Mouse (Mus musculus) erythroid progenitor cell, adult 5-6 weeks (primary cell): ENCODE data around the gene Hrnr. TPM values are rescaled to one million over a fixed set of nuclear protein-coding genes. Genes with fewer than 3 reads are reported as not detected.

Source experiments
- ATAC-seq: replicated peaks from 2 replicates; pipeline ENCODE4 v1.8.0; 2016; ENCODE audit warnings: moderate number of reproducible peaks, mild to moderate bottlenecking, moderate TSS enrichment, inconsistent platforms; ENCODE audit not compliant: poor library complexity, low FRiP score, severe bottlenecking
- total RNA-seq, 2 experiments: library from RNA; stranded (forward) in 1 of 2; stranded (reverse) in 1 of 2; fragments of 150-400 nt in 1 of 2; fragments of 186-747, 209-891 nt in 1 of 2; gene quantifications; 2 replicates each; pipeline versions ENCODE4 v1.2.3 to v1.2.4; 2015 to 2017; ENCODE audit warnings: low replicate concordance in 2 of 2

Hrnr gene
- total RNA-seq (2015; ENCODE audit: low replicate concordance) (not detected in 2 replicates), total RNA-seq (2017; ENCODE audit: low replicate concordance) (not detected in 2 replicates)

DNA sequence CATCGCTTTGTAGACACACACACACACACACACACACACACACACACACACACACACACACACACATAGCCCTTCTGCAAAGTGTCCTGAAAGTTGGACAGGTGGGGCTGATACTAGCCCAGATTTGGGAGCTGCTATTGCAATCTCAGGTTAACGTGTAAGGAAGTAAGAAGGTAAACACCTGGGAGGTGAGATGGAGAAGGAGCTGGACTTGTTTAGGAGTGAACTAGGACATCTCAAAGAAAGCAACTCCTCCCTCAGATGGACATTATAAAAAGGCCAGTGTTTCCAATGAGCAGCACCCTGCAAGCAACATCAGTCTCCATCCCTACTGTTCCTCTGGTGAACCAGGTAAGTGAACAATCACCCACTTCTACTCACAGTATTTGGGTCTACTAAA lies at the start of gene Hrnr:
Gene Hrnr, plus strand, starts transcription at position 301 of the 400 bp plus-strand sequence.
- no peak for ATAC-seq

DNA sequence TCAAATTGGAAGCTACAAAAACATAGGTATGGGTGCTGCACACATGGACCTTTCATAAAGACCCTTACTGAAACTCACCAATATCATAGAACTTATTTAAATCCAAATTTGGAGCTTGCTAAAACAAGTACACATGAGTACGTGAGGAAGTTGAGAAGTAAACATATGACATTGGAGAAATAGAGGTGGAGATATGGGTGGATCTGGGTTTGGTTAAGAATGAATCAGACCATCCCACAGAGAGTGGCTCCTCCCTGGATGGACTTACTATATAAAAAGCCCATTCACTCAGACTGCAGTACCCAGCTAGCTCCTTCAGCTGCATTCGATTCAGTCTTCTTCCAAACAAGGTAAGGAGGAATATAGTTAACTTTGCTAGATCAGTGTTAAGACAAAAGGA lies 46.3 kb upstream of the Hrnr start, which contains the start of gene Flg:
Gene Flg, plus strand, starts transcription at position 301 of the 400 bp plus-strand sequence.
- no peak for ATAC-seq

DNA sequence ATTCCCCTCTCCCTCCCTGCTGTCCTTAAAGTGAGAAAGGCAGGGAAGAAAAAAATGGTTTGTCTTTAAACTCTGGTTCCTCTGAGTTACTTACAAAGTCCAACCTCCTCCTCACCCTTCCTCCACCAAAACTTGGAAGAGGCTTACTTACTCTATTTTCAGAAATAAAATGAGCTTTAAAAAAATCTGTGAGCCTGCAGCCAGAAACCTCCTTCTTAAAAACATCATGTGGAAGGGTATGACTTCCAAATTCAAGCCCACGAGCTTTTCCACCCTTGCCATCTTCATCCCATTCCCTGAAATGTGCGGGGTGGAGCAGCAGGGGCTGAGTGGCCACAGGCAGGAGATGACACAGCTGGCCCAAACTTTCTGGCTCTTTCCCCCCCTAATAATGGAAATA lies 22.0 kb upstream of the Hrnr start:
- no peak for ATAC-seq

DNA sequence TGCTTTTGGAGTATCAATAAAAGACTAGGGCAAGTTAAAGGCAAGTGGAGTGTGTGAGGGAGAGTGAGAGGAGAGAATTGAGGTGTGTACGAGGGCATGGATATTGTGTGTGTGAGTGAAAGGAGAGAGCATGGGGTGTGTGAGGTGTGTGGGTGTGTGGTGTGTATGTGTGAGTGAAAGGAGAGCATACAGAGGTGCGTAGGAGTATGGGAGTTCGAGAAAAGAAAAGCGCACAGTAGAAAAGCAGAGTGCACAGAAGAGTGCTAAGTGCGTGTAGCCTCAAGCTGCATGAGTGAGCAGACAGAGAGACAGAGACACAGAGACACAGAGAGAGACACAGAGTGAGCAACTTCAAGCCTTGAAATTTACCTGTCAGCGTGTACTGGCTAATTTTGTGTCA lies 19.7 kb upstream of the Hrnr start:
- ATAC-seq = no peak

DNA sequence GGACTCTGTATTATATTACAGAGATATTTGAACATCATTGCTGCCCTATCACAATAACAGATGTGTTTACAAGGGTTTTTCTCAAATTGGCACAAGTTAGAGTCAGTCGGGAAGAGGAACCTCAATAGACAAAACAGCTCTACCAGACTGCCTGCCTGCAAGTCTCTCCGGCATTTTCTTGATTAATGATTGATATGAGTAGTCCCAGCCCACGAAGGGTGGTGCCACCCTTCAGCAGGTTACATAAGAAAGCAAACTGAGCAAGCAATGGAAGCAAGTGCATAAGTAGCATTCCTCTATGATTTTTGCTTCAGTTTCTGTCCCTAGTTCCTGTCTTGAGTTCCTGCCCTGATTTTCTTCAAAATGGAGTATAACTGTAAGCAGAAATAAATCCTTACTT lies 17.7 kb upstream of the Hrnr start:
- no peak for ATAC-seq

DNA sequence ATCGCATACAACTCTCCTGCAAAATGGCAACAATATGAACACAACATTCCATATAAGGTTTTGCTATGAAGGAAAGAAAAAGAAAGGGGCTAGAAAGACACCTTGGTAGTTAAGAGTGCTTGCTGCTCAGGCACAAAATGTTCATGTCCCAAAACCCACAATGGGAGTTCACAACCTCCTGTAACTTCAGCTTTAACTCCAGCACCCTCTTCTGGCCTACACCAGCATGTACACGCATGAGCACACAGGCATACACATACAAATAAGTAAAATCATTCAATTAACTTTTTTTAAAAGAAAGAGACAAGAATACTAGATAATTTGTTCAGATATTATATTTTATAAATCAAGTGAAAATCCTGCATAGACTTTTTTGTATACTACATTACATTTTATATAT lies 13.4 kb upstream of the Hrnr start:
- no peak for ATAC-seq

DNA sequence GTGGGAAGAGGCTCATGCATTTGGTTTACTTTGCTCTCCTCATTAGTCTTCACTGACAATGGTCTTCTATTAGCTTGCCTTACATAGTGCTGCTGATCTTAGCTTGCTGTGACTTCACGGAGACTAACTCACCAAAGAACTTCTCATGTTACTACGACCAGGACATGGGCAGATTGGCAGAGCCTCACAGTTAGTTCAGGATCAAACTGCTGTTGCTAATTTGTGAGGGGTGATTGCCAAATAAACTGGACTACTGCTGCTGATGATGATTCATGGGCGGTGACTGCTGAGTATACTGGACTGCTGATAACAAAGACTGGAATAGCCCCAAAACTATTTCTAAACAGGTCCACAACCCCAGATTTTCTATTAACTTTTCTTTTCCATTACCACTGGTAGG lies 8.2 kb upstream of the Hrnr start:
- no peak for ATAC-seq

DNA sequence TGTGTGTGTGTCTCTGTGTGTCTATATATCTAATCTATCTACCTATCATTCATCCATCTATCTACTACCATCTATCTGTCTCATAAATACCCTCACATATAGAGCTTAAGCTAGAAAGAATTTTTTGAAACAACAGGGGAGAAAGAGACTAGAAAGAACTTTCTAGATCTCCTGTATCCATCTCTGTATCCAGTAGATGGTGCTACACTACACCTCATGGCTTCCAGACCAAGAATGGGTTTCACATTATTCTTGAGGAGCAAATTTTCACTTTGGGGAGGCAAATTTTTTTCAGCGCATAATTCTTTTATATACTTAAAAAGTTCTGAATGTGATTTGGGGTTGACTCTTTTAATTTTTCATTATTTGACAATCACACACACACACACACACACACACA lies 5.2 kb upstream of the Hrnr start:
- no peak for ATAC-seq

DNA sequence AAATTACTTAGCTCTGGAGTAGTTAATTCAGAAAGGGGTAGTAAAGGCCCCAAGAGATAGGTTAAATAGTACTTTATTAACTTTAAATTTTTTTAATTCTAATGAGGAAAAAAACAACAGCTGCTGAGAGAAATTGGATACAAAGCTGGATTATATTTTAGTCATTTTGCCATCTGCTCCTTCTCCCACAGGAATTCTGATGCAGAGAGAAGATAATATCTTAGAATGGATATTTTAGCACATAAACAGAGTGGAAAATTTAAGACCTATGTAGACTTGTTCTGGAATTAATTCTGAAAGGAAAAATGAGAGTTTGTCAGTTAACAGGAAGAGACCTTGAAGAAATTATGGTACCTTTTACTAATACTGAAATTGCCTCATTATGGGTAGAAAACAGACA lies 18.2 kb downstream of the Hrnr start:
- ATAC-seq = no peak

DNA sequence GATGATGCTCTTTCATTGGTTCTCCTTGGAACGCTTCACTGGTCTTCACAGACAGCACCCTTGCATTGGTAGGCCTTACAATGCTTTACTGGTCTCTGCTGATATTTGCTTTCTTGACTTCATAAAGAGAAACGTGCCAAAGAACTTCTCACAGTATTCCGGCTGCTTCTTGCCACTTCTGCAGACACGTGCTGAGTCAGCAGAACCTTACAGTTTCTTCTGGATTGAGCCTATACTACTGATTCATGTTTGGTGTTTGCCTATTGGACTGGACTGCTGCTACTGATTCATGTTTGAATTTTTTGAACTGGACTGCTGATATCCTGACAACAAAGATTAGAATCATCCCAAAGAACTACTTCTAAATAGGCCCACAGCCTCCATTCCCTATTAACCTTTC lies 20.5 kb downstream of the Hrnr start:
- ATAC-seq = no peak

DNA sequence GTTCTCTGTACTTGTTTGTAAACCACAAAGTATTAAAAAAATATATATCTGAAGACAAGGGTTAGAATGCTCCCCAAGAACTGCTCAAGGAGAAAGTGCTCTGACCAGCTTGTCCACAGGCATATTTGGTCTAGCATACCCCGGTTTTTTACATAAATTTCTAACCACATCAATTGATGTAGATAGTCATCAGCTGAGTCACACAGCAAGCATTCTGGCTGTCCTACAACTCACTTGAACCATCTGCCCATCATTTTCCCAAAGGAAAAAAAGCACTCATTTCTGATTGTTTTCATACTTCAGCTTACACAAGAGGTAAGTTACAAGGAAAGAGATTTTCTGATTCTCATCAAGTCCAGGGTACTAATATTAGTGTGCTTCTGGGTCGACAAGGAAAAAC lies 27.3 kb downstream of the Hrnr start:
- no peak for ATAC-seq

DNA sequence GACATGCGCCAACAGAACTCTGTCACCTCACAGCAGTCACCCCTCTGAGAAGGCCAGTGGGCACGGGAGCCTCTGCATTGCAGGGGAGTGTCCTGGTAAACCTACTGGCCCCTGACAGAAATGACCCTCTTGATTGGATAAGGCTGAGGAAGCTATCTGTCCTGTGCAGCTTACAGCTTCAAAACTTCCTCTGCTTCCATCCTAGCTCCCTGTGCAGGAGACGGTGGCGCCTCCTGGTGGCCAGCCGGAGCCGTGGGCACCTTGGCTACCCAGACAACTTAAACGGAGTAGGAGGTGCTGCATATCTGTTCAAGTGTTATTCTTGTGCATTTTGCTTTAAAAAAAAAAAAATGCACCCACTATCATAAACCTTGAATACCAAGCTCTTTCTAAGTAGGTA lies 40.5 kb downstream of the Hrnr start:
- no peak for ATAC-seq

DNA sequence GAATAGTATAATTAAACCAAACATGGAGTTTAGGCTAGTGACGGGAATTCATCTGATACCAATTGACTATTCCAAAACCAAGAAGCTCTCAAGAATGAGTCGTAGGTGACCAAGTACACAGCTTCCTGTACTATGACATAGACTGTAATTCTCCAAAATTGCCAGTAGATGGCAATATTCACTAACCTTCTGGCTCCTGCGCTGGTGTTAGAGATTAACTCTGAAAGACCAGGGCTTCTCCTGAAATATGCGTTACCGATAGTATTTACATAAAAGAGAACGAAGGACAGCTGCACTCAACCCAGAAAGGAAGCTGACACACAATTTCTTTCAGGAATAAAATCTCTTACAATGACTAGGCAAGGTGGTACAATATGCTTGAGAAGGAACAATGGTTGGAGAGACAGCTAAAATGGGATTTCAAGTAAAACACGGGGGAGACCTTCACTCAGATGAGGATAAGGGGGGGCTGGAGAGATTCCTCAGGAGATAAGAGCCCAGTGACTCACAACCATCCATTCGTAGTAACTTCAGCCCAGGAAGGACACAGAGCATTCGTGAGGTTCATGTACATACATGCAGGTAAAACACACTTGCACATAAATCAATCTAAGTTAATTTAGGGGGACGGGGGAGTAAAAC lies 42.5 kb downstream of the Hrnr start:
- ATAC-seq = no peak

DNA sequence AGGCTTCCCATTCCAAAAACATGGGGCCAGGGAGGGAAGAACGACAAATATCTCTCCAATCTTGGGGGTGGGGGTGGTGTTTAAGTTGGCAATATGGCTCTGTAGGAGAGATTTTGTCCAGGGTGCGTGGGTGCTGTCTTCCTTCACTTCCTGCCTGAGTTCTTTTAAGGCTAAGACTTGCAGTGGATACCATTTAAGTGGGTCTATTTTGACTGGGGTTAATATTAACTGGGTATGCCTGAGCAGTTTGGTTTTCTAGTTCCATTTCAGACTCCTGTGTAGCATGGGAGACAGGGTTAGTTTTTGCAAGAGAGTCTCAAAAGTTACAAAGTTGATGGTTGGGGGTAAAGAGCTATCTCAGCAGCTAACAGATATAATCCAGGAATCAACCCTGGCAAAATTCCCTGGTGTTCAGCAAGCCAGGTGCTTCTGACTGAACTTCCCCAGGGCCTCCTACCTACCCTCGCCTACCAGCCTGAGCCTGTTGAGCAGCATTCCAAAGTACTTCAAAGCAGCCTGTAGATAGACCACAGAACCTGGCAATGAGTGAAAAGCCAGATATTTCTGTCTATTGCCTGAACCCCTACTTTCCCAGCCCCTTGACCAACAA lies 47.5 kb downstream of the Hrnr start:
- no peak for ATAC-seq

DNA sequence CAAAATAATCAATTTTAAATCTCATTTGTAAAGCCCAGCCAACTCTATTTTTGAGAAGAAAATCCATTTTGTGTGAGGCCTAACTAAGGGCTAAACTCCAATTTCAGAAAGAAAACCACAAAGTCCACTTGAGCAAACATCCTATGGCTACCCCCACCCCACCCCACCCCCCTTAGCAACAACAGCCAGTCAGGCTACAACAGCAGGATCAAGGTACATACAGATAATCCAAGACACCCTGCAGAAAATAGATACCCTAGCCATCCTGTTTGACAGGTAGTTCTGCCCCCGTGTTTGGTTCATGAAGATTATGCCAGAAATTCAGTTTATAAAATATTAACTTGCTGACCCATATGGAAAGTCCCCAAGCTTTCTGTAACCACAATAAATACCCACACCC lies 48.6 kb downstream of the Hrnr start:
- ATAC-seq = no peak

DNA sequence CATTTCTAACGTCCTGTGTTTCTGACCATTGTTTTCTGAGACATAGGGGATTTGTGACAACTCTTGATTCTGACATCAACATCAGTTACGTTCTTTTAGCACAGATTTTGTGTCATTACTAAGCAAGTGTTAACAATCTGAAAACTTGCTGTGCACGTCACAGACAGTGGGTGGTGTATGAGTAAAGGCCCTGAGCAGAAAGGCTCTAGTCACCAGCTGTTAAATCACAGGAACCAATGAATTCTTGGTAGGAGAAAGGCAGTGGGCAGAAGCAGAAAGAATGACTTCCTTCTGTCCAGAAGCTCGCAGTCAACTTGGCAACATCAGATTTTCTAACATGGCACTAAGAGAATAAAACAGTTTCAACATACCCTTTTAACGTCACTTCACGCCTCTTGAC lies 53.9 kb downstream of the Hrnr start:
- ATAC-seq = no peak

DNA sequence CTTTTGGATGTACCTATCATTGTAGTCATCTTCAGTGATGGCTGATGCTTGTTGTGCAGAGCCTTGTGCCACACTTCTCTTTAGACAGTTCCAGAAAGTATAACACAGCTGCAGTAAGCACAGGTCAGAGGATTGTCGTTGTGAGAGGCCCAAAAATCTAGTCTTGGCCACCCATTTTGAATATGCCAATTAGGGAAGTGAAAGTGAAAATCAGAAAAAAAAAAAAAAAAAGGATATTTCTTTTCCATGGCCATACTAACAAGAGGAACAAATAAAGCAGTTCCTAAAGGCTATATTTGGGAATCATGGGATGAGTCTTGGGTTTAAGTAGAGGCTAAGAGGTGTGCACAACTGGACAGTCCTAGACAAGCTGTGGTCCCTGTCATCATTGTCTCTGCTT lies 55.6 kb downstream of the Hrnr start:
- no peak for ATAC-seq

DNA sequence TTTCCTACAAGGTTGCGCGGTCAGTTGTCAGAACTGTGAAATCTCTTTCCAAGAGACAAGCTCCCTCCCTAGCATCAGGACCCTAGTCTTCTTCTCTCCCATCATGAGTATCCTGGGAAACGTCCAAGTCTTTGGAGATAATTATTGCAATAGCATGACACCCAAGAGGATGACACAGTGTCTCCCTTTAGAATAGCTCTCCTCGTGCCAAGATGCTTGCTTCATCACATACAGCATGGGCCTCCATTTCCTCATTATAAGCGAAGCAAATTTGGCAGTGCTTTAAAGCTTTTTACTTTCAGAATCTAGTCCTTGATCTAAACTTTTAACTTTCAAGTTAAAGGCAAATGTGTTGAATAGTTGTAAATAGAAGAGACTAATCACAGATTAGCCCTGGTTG lies 56.1 kb downstream of the Hrnr start:
- no peak for ATAC-seq

DNA sequence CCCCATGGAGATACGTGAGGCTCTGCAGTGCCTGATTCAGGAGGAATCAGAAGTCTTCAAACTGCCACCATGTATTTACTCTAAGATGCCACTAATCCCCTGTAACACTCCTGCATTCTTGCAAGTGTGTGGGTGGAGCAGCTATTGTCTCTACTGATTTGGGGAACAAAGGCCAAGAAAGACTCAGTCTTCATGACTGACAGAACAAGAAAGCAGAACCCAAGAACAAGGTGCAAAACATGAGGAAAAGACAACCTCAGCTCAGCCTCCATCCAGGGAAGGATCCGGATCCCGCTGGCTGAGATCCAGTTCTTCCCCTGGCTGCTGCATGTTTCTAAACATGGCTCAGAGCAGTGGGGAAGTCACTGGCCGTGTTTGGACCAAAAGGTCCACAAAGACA lies 58.6 kb downstream of the Hrnr start:
- ATAC-seq = no peak
